Mouse (Mus musculus) adrenal gland, postnatal 10 days (tissue): ENCODE results near the gene Usp5. TPM values are rescaled to one million over a fixed set of nuclear protein-coding genes. Genes with fewer than 3 reads are reported as not detected.
"Not testable (repeated sequence)": the region's sequence is repeated elsewhere in the genome, so short reads cannot be mapped to it uniquely, and the experiment has no call there.

Experiments used
- DNase-seq: peaks from one replicate; pipeline ENCODE4 v3.0.0; 2021; ENCODE audit warnings: mixed read lengths
- total RNA-seq, 2 experiments: library from RNA; stranded (reverse); gene quantifications; 2 replicates each; pipeline ENCODE4 v1.2.3; 2021

Usp5 gene
- total RNA-seq, 2 experiments from 2014 or later = 89.2 to 111 TPM

- DNase-seq = no peak
These were observed 17.4 kb downstream of the Usp5 start for GRCm38 (mm10) chr6:124811701-124812560.

DNA sequence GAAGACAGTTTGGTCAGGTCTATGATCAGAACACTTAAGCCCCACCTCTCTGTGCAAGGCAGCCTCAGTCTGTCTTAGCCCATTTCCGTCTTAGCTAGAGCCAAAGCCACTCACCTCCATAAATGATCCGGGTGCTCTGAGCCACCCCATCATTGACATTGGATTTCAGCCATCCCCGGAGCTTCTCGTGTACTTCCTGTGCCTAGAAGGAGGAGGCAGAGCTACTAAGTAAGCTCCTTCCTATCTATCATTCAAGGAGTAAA, 17.9 kb downstream of the Usp5 start:
- DNase-seq = no peak

DNA sequence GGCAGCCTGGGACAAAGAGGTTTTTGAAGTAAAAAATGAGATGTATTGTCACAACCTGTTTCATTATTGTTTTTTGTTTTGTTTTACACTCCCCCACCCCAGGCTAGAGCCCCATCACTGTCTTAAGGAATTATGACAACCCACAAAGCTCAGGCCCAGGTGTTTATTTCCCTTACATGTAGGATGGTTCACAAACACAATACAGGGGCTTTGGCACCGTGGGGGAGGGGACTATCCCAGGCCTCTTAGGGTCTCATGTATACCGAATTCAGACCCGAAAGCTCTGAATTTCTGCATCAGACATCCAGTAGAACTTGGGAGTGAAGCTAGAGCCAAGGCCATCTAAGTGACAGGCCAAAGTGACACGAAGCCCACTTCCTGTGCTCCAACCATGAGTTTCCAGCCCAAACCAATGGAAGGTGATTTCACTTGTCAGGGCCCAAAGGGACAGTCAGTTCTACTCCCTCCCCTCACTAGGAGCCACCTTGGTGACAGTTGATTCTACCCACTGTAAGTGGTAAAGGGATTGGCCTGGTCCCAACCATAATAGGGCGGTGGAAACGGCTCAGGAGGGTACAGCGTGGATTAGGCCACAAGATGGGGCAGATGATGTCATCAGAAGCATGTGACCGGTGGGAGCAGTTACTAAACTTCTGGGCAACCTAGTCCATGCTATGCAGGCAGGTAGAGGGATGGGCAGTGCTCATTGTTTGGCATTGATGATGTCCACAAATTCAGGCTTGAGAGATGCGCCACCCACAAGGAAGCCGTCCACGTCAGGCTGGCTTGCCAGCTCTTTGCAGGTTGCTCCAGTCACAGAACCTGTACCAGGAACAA, 18.5 kb downstream of the Usp5 start:
- DNase-seq = not testable (repeated sequence)

GRCm38 (mm10) chr6:124809775-124810538, 19.3 kb downstream of the Usp5 start:
- peak; percentile 40 for DNase-seq

DNA sequence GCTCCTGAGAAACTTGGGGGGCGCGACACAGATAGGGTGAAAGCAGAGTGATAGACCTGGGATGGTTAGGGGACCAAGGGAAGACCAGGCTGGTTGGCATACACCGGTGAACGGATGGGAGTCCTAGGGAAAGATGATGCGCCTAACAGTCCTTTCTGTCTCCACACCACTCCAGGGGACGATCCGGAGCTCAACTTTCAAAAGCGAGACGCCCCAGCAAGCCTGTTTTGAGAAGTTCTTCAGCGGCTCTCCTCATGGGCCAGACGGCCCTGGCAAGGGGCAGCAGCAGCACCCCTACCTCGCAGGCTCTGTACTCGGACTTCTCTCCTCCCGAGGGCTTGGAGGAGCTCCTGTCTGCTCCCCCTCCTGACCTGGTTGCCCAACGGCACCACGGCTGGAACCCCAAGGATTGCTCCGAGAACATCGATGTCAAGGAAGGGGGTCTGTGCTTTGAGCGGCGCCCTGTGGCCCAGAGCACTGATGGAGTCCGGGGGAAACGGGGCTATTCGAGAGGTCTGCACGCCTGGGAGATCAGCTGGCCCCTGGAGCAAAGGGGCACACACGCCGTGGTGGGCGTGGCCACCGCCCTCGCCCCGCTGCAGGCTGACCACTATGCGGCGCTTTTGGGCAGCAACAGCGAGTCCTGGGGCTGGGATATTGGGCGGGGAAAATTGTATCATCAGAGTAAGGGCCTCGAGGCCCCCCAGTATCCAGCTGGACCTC, 20.1 kb downstream of the Usp5 start:
- peak; percentile 90 for DNase-seq

DNA sequence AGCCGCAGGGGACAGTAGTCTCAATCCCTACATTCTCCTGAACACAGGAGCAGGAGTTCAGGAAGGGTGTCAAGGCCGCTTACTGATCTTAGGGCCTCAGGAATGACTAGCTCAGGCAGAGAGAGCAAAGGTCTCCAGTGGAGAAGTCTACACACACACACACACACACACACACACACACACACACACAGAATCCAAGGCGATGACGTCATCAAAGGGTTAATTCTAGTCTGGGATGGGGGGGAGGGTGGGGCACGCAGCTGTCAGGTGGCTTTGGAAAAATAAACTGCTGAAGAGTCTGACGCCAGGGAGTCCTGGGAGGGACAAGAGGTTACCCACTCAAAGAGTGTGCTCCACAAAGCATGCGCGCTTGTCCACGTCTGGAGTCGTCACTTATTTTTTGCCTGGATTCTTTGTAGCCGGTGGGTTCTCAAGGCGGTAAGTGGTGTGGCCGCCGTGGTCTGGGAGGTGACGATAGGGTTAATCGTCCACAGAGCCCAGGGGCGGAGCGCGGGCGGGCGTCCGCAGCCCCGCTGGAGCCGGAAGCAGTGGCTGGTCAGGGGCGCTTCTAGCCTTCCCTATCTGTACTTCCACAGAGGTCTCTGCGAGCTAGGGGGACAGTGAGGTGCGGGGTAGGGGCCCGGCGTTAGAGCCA, 20.8 kb downstream of the Usp5 start, which contains the start of gene Spsb2:
Gene Spsb2 (plus strand): TSS at position 304 of the 655 bp plus-strand sequence.
- peak; percentile 87 for DNase-seq

DNA sequence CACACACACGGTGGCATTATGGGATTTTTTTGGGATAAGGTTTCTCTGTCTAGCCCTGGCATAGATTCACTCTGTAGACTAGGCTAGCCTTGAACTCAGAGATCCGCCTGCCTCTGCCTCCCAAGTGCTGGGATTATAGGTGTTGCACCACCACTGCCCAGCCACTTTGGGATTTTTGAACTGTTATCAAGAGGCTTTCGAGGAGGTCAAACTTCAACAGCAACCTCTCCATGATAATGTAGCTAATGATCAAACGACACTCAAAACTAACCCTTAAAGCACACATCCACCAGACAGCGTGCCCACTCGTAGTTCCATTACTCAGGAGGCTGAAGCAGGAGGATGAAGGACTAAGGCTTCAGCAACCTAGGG, 21.3 kb downstream of the Usp5 start:
- no peak for DNase-seq

DNA sequence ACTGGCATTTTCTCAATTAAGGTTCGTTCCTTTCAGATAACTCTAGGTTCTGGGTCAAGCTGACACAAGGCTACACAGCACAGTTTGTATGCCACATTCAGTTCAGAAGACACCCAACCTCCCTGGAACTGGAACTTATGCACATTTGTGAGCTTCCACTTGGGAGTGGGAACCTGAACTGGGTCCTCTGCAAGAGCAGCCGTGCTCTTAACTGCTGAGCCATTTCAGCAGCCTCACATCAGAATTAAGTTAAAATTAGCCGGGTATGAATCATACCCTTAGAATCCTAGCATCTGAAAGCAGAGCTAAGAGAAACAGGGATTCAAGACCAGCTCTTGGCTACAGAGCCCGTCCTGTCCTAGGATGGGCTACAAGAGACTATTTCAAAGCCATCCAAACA, 21.9 kb downstream of the Usp5 start:
- no peak for DNase-seq

DNA sequence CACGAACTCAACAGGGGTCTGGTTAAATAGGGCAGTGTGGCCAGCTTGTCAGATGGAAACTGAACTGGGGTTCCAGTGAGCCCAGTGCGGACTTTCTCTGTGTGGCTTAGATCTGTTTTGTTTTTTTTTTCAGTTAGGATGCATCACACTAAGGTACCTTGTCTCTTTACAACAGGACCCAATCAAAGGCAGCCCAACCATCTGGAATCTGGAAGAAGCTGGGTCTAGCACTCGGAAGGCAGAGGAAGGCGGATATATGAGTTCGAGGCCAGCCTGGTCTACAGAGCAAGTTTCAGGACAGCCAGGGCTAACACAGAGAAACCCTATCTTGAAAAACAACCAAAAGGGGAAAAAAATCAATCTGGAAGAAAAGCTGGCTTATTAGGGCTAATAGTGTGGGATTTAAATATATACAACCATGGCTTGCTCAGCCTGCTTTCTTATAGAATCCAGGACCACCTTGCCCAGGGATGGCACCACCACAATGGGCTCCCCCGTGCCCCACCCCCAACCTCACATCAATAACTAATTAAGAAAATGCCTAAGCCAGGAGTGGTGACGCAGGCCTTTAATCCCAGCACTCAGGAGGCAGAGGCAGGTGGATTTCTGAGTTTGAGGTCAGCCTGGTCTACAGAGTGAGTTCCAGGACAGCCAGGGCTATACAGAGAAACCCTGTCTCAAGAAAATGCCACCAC, 22.7 kb downstream of the Usp5 start:
- no peak for DNase-seq

GRCm38 (mm10) chr6:124805341-124806321, 23.7 kb downstream of the Usp5 start:
- peak; percentile 97 for DNase-seq

- DNase-seq = no peak
These were observed 24.9 kb downstream of the Usp5 start for GRCm38 (mm10) chr6:124804341-124804740.

DNA sequence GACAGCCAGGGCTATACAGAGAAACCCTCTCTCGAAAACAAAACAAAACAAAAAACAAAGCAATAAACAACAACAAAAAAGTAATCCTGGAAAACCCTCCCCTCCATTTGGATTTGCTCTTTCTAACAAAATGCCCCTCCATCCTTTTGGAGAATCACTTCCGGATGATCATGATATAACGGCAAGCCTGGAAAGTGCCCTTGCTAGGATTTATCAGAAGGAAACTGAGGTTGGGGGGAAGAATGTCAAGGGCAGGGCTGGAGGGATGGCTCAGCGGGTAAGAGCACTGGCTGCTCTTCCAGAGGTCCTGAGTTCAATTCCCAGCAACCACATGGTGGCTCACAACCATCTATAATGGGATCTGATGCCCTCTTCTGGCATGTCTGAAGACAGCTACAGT, 25.6 kb downstream of the Usp5 start:
- DNase-seq = not testable (repeated sequence)

- no peak for DNase-seq
These were observed 26.2 kb downstream of the Usp5 start for GRCm38 (mm10) chr6:124803061-124803460.

- DNase-seq = not testable (repeated sequence)
These were observed 26.9 kb downstream of the Usp5 start for GRCm38 (mm10) chr6:124802400-124802799.

- DNase-seq = no peak
These were observed 33.1 kb downstream of the Usp5 start for GRCm38 (mm10) chr6:124796200-124796599.

GRCm38 (mm10) chr6:124795781-124796180, 33.5 kb downstream of the Usp5 start:
- no peak for DNase-seq

DNA sequence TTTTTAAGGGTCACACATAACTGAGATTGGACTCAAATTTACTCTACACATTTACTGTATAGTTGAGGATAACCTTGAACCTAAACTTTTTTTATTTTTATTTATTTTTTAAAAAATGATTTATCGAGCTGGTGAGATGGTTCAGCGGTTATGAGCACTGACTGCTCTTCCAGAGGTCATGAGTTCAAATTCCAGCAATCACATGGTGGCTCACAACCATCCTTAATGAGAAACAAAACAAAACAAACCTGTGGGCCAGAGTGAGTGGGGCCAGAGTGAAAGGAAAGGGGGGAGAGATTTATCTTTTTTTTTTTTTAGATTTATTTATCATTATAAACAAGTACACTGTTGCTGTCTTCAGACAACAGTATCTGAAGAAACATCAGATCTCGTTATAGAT, 37.4 kb downstream of the Usp5 start:
- DNase-seq = no peak

DNA sequence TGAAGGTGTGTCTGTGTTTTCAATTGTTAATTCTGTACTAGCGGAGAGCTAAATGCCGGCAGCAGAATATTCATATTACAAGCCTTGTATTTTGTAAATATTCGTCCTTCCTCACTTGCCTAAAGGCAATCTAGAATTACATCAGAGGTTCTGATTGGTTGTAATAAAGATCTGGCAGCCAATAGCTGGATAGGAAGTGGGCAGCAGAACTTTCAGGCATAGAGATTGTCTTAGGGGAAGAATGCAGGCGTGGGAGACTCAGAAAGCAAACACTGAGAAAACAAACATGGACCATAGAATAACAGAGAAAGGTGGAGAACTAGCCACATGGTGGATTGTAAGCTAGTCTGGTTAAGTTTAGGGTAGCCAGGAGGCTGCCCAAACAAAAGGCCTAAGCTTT, 39.2 kb downstream of the Usp5 start:
- DNase-seq = no peak

GRCm38 (mm10) chr6:124789519-124789918, 39.8 kb downstream of the Usp5 start:
- no peak for DNase-seq

- no peak for DNase-seq
These were observed 41.6 kb downstream of the Usp5 start for GRCm38 (mm10) chr6:124787722-124788121.
